Mouse (Mus musculus) cerebellum, adult (tissue): ENCODE results near the gene Capn13.

ENCODE experiments used
- ATAC-seq: cut with Nextera tagmentation; 2 replicates; pipeline ENCODE4 v1.9.2; 2017; ENCODE audit warnings: mild to moderate bottlenecking, moderate library complexity, mixed read lengths; ENCODE audit not compliant: insufficient number of reproducible peaks, low FRiP score, low TSS enrichment

Capn13 gene

GRCm38 (mm10) chr17:73343632-73344390, 56.9 kb downstream of the Capn13 start:
- no peak for ATAC-seq

- ATAC-seq = no peak
Measured at GRCm38 (mm10) chr17:73342673-73343072, 58.0 kb downstream of the Capn13 start.

- no peak for ATAC-seq
Measured at GRCm38 (mm10) chr17:73329071-73329470, 71.6 kb downstream of the Capn13 start.

- ATAC-seq = no peak
Measured at GRCm38 (mm10) chr17:73325314-73325713, 75.4 kb downstream of the Capn13 start.

GRCm38 (mm10) chr17:73324732-73325131, 75.9 kb downstream of the Capn13 start:
- 0 out of 2 replicates have a peak, but pooled peaks have one; percentile 9 for ATAC-seq

- peak; percentile 43; the same call in 1 of the 2 replicates for ATAC-seq
Measured at GRCm38 (mm10) chr17:73323981-73324380, 76.7 kb downstream of the Capn13 start.

- ATAC-seq = no peak
Measured at GRCm38 (mm10) chr17:73314786-73315185, 85.9 kb downstream of the Capn13 start.

GRCm38 (mm10) chr17:73311491-73311890, 89.2 kb downstream of the Capn13 start:
- ATAC-seq = no peak

GRCm38 (mm10) chr17:73308691-73309090, 92.0 kb downstream of the Capn13 start:
- no peak for ATAC-seq

GRCm38 (mm10) chr17:73306626-73307025, 94.0 kb downstream of the Capn13 start:
- ATAC-seq = no peak

- ATAC-seq = no peak
Measured at GRCm38 (mm10) chr17:73305622-73306021, 95.0 kb downstream of the Capn13 start.

- ATAC-seq = no peak
Measured at GRCm38 (mm10) chr17:73304086-73304812, 96.4 kb downstream of the Capn13 start.

GRCm38 (mm10) chr17:73303676-73304075, 97.0 kb downstream of the Capn13 start:
- no peak for ATAC-seq

GRCm38 (mm10) chr17:73303217-73303616, 97.4 kb downstream of the Capn13 start:
- no peak for ATAC-seq

- ATAC-seq = peak; percentile 62
Measured at GRCm38 (mm10) chr17:73302104-73302503, 98.6 kb downstream of the Capn13 start.

- ATAC-seq = no peak
Measured at GRCm38 (mm10) chr17:73301258-73302050, 99.2 kb downstream of the Capn13 start.

GRCm38 (mm10) chr17:73300147-73300880, 100.4 kb downstream of the Capn13 start:
- no peak for ATAC-seq

GRCm38 (mm10) chr17:73298981-73299380, 101.7 kb downstream of the Capn13 start:
- ATAC-seq = no peak

GRCm38 (mm10) chr17:73296855-73297254, 103.8 kb downstream of the Capn13 start:
- no peak for ATAC-seq

GRCm38 (mm10) chr17:73293237-73293636, 107.4 kb downstream of the Capn13 start:
- ATAC-seq = no peak
